Mouse (Mus musculus): Measurements from ENCODE around the gene Zim1.

DNA sequence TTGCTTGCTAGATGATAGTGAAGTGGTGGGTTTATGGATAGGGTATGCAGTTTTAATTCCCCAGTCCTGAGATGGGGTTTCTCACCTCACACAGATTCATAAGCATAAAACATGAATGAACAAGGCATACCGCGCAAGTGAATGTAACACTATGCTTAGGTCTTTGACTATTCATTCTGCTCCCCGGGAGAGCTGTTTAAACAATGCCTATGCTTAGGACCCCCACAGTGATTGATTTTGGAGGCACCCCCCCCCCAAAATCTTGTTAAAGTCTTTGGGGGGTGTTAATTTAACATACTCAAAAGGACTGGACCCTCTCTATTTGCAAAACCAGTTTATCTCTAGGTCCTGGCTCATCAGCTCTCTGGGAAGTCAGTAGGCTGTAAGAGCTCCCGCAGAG is 35.7 kb upstream of the Zim1 start:
- TF ChIP-seq CTCF (IDR thresholded peaks at IDR 0.05; ENCODE audit: borderline replicate concordance, extremely low read depth, insufficient read depth, insufficient read length) (no peak), POLR2A (IDR thresholded peaks at IDR 0.05; ENCODE audit: borderline replicate concordance, extremely low read depth, insufficient read depth, insufficient read length, poor library complexity, severe bottlenecking) (no peak)

Measured in brain, embryonic 14.5 days (tissue).